Mouse (Mus musculus) lung, embryonic 15.5 days (tissue): Measurements from ENCODE around the gene Cdc14b. TPM values are rescaled to one million over a fixed set of nuclear protein-coding genes. Genes with fewer than 3 reads are reported as not detected.
A peak's percentile ranks its signal among the peaks of the same experiment; 100 is the strongest.

ENCODE experiments used
- ATAC-seq: fragments of 200-750 bp; cut with Nextera tagmentation; 2 replicates; pipeline ENCODE4 v1.8.0; 2017; ENCODE audit warnings: moderate number of reproducible peaks, borderline replicate concordance; ENCODE audit not compliant: low FRiP score, low TSS enrichment; ENCODE audit errors: extremely low read depth
- H3K27ac ChIP-seq: fragments of 300-500 bp; sonication (generic); 2 replicates; pipeline ENCODE4 v1.5.1; 2015; ENCODE audit warnings: moderate library complexity, mild to moderate bottlenecking, inconsistent platforms
- H3K27me3 ChIP-seq: fragments of 300-500 bp; sonication (generic); 2 replicates; pipeline ENCODE4 v1.6.1; 2015; ENCODE audit warnings: inconsistent platforms
- H3K36me3 ChIP-seq: fragments of 300-500 bp; sonication (generic); 2 replicates; pipeline ENCODE4 v1.6.1; 2015; ENCODE audit warnings: inconsistent platforms
- H3K4me1 ChIP-seq: fragments of 300-500 bp; sonication (generic); 2 replicates; pipeline ENCODE4 v1.6.1; 2015; ENCODE audit warnings: inconsistent platforms
- H3K4me2 ChIP-seq: fragments of 300-500 bp; sonication (generic); 2 replicates; pipeline ENCODE4 v1.6.1; 2015; ENCODE audit warnings: inconsistent platforms, mild to moderate bottlenecking, moderate library complexity
- H3K4me3 ChIP-seq: fragments of 300-500 bp; sonication (generic); 2 replicates; pipeline ENCODE4 v1.5.1; 2015; ENCODE audit warnings: mild to moderate bottlenecking, inconsistent platforms
- H3K9ac ChIP-seq: fragments of 300-500 bp; sonication (generic); 2 replicates; pipeline ENCODE4 v1.6.1; 2015; ENCODE audit warnings: inconsistent platforms
- H3K9me3 ChIP-seq: fragments of 300-500 bp; sonication (generic); 2 replicates; pipeline ENCODE4 v1.6.1; 2016; ENCODE audit warnings: inconsistent platforms
- WGBS: fragments of 180-500 bp; shearing (Covaris S2); methylation state at CpG from one replicate; pipeline ENCODE4 v1.1.7; 2015; 5-methylcytosine and 5-hydroxymethylcytosine counted together
- polyA plus RNA-seq: library from polyadenylated mRNA; unstranded; fragments of >200 nt; fragmentation: Nextera tagmentation; extraction: Ambion mirVana; gene quantifications from 2 replicates; pipeline ENCODE4 v1.2.1, GENCODE M21; 2015

Gene Cdc14b
- 12.4 and 13.5 TPM in 2 replicates for polyA plus RNA-seq

DNA sequence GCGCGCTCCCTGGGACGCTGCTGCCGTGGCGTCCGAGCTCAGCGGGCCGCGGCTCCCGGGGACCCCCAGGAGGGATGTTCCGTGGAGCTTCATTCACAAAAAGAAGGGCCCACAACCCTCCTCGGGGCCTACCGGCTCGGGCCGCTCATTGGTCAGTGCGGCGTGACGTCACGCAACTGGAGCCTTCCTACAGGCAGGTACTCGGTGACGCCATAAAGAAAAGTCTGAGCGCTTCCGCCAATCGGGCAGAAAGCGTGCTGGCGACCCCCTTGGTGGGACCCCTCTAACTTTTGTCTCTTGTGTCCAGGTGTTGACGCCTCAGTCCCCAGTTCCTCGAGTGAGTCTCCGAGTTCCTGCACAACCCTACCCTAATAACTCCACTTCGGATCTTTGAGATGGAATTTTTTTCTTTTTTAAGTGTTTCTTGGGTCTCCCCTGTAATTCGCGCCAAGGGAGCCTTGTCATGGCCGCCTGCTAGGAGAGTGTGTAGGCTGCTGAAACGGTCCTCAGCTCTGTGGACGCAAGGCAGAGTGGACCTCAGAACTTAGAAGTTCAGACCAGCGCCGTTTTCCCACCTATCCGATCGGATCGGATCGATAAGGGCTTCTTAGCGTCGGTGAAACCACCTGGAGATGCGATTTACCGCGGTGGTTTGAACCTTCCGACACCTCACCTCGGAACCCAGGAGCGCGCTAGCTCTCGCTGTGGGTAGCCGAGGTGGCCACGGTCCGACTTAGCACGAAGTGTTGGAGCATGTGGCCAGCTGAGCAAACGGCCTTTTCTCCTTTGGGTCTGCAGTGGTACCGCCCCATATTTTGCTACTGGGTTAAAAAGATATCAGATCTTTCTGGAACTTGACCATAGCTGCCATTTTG is at the start of gene Cdc14b:
Cdc14b (minus strand) TSS at position 412 of the 875 bp plus-strand sequence.
- Histone ChIP-seq H3K9me3 (no peaks in the 10 kb centered on the region), H3K4me3 (peak within 1 kb of the TSS; percentile 81), H3K27me3 (peaks cover 4% of the 10 kb centered on the region; the same call in 1 of the 2 replicates), H3K4me2 (peak within 1 kb of the TSS; percentile 100), H3K27ac (no peak within 1 kb of the TSS), H3K36me3 (no peaks in the 10 kb centered on the region), H3K4me1 (peaks cover 25% of the 10 kb centered on the region), H3K9ac (peak within 1 kb of the TSS; percentile 65)
- peak; percentile 93 for ATAC-seq
- WGBS, result under 1% methylated on average over 57 of the region's 57 CpGs

DNA sequence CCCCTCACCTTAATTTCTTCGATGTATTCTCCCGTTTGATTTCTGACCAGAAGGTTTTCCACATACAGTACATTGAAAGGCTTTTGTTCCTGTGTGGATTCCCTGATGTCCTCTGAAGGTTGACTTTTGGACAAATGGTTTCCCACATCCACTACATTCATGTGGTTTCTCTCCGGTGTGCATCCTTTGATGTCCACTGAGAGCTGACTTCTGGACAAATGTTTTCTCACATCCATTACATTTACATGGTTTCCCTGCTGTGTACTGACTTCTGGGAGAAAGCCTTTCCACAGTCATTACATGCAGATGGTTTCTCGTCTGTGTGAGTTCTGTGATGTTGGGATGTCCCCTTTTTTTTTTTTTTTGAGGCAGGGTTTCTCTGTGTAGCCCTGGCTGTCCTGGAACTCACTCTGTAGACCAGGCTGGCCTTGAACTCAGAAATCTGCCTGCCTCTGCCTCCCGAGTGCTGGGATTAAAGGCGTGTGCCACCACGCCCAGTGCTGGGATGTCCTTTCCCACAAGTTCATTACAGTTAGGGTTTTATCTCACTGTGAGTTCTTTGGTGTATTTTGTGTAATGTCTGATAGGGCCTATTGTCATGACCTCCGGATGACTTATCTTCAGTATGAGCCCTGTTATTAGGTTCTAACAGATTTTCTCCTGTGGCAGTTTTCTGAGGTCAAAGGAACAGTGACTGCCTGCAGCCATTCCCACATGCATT is 47.6 kb upstream of the Cdc14b start:
- H3K4me2 ChIP-seq, result no peak overlapping the region
- no peak overlapping the region for H3K27ac ChIP-seq
- no peaks in the 10 kb centered on the region for H3K27me3 ChIP-seq
- no peaks in the 10 kb centered on the region for H3K9me3 ChIP-seq
- H3K9ac ChIP-seq, result no peak overlapping the region
- no peaks in the 10 kb centered on the region for H3K4me1 ChIP-seq
- no peak overlapping the region for H3K4me3 ChIP-seq
- ATAC-seq, result no peak
- no peaks in the 10 kb centered on the region for H3K36me3 ChIP-seq
- WGBS, result 77% methylated on average over 8 of the region's 8 CpGs

DNA sequence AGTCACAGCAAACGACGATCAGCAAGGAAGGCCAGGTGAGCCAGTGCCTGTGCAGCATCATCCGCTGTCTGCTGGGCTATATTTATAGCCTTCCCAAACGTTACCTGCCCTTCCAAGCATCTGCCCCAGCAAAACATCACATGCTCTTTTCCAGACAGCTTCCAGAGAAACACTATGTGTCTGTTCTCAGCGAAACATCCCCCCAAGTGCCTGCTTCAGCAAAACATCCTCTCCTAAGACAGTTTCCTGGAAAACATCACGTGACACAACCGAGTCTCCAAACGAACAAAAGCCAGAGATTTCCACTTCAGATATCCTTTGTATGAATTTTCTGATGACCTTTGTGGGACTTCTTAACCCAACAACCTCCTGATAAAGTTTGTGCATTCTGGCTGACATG is 45.2 kb upstream of the Cdc14b start:
- ATAC-seq, result no peak
- WGBS, result 70% methylated on average over 8 of the region's 8 CpGs
- no peaks in the 10 kb centered on the region for H3K9me3 ChIP-seq
- H3K27ac ChIP-seq, result no peak overlapping the region
- H3K9ac ChIP-seq, result no peak overlapping the region
- no peaks in the 10 kb centered on the region for H3K36me3 ChIP-seq
- no peak overlapping the region for H3K4me2 ChIP-seq
- no peak overlapping the region for H3K4me3 ChIP-seq
- no peaks in the 10 kb centered on the region for H3K4me1 ChIP-seq
- no peaks in the 10 kb centered on the region for H3K27me3 ChIP-seq

DNA sequence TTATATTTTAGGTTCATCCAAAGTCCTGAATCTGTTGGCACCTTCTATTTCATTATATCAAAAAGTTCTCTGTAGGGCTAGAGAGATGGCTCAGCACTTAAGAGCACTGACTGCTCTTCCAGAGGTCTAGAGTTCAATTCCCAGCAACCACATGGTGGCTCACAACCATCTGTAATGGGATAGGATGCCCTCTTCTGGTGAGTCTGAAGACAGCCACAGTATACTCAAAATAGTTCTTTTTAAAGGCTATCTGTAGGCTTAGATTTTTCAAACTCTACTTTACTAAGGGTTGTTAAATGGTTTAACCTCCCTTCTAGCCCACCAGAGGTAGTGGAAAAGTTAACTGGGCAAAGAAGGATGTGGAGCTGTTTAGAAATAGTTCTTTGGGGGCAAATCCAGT is 44.7 kb upstream of the Cdc14b start:
- no peak overlapping the region for H3K9ac ChIP-seq
- H3K27me3 ChIP-seq, result no peaks in the 10 kb centered on the region
- no peak overlapping the region for H3K4me2 ChIP-seq
- H3K9me3 ChIP-seq, result no peaks in the 10 kb centered on the region
- H3K27ac ChIP-seq, result no peak overlapping the region
- no peak overlapping the region for H3K4me3 ChIP-seq
- no peak for ATAC-seq
- no peaks in the 10 kb centered on the region for H3K36me3 ChIP-seq
- H3K4me1 ChIP-seq, result no peaks in the 10 kb centered on the region

DNA sequence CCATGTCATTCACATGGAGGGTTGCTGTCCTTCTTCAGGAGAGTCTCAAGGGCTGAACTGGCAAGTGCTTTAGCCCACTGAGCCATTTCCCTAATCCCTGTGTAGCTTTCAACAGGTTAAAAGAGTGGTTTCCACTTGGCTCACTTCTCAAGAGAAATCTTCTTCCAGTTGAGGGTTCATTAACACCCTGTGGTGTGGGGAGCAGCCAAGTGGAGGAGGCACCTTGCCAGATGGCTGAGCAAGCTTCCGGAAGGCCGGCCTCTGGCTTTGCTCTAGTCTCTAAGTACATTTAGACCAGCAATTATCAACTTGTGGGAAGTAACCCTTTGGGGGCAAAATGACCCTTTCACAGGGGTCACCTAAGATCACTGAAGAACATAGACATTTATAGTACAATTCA is 43.3 kb upstream of the Cdc14b start:
- H3K4me3 ChIP-seq, result no peak overlapping the region
- no peak overlapping the region for H3K4me2 ChIP-seq
- 63% methylated on average over 2 of the region's 2 CpGs for WGBS
- no peaks in the 10 kb centered on the region for H3K27me3 ChIP-seq
- H3K27ac ChIP-seq, result no peak overlapping the region
- ATAC-seq, result no peak
- H3K36me3 ChIP-seq, result no peaks in the 10 kb centered on the region
- H3K9me3 ChIP-seq, result no peaks in the 10 kb centered on the region
- H3K9ac ChIP-seq, result no peak overlapping the region
- H3K4me1 ChIP-seq, result no peaks in the 10 kb centered on the region

DNA sequence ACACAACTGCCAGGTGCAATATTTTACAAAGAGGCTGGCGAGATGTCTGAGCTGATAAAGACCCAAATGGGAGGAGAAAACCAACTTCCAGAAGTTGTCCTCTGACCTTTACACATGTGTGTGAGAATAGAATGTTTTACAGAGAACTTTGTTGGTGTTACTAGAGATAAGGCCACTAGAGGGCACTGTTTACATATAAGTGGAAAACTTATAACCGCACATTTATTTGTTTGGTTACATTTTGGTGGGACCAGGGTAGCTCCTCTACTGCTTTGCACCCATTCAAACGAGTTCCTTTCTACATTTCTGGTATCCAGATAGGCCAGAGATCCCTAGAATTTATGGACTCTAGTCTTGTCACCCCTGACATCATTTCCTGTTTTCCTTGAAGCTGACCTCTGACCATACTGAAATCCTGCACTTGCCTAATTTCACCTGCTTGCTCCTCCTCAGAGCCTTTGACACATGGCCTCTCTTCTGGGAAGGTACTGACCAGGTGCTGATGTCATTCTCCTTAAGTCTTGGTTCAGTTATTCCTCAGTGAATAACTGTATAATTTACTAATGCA is 40.5 kb upstream of the Cdc14b start:
- H3K9me3 ChIP-seq, result no peaks in the 10 kb centered on the region
- no peak overlapping the region for H3K4me2 ChIP-seq
- no peaks in the 10 kb centered on the region for H3K27me3 ChIP-seq
- H3K27ac ChIP-seq, result no peak overlapping the region
- no peaks in the 10 kb centered on the region for H3K36me3 ChIP-seq
- no peak overlapping the region for H3K4me3 ChIP-seq
- WGBS, result 2% methylated on average over 3 of the region's 3 CpGs
- peaks cover 11% of the 10 kb centered on the region for H3K4me1 ChIP-seq
- no peak for ATAC-seq
- H3K9ac ChIP-seq, result no peak overlapping the region

DNA sequence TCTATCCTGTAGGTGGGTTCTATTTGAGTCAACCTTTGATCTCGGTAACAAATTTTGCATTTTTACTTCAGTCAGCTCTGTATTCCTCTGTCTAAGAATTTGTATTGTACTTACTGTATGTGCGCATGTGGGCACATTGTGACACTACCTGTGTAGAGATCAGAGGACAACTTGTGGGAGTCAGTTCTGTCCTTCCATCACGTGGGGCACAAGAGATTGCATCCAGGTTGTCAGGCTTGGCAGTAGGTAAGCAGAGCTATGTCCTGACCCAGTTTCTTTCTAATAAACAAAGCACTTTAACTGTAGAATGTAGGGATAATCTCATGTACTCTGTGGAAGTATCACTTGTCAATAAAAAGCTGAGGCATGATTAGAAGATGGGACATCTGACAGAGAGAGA is 39.0 kb upstream of the Cdc14b start:
- no peak for ATAC-seq
- Histone ChIP-seq H3K4me1 (peaks cover 25% of the 10 kb centered on the region), H3K4me3 (no peak overlapping the region), H3K36me3 (no peaks in the 10 kb centered on the region), H3K27me3 (no peaks in the 10 kb centered on the region), H3K9me3 (no peaks in the 10 kb centered on the region), H3K9ac (no peak overlapping the region), H3K27ac (no peak overlapping the region), H3K4me2 (no peak overlapping the region)
- 67% methylated on average over 3 of the region's 3 CpGs for WGBS

DNA sequence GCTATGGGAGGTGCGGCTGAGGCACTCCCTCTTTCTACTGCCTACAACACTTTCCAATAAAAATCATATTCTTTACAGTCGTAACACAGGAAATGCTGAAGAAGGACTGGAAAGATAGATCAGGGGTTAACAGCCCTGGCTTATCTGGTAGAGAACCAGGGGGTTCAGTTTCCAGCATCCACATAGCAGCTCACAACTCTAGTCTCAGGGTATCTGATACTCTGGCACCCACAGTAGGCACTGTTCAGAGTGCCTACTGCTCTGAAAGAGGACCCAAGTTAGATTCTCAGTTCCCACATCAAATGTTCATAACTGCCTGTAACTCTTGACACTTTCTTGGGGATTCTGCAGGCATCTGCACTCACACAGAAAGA is 37.8 kb upstream of the Cdc14b start:
- peaks cover 25% of the 10 kb centered on the region for H3K4me1 ChIP-seq
- H3K27me3 ChIP-seq, result no peaks in the 10 kb centered on the region
- H3K9me3 ChIP-seq, result no peaks in the 10 kb centered on the region
- no peak for ATAC-seq
- peak overlapping the region; percentile 74 for H3K4me3 ChIP-seq
- 3% methylated on average over 2 of the region's 2 CpGs for WGBS
- peak overlapping the region; percentile 94; the same call in 1 of the 2 replicates for H3K27ac ChIP-seq
- peaks cover 4% of the 10 kb centered on the region for H3K36me3 ChIP-seq
- no peak overlapping the region for H3K9ac ChIP-seq
- H3K4me2 ChIP-seq, result peak overlapping the region; percentile 69

DNA sequence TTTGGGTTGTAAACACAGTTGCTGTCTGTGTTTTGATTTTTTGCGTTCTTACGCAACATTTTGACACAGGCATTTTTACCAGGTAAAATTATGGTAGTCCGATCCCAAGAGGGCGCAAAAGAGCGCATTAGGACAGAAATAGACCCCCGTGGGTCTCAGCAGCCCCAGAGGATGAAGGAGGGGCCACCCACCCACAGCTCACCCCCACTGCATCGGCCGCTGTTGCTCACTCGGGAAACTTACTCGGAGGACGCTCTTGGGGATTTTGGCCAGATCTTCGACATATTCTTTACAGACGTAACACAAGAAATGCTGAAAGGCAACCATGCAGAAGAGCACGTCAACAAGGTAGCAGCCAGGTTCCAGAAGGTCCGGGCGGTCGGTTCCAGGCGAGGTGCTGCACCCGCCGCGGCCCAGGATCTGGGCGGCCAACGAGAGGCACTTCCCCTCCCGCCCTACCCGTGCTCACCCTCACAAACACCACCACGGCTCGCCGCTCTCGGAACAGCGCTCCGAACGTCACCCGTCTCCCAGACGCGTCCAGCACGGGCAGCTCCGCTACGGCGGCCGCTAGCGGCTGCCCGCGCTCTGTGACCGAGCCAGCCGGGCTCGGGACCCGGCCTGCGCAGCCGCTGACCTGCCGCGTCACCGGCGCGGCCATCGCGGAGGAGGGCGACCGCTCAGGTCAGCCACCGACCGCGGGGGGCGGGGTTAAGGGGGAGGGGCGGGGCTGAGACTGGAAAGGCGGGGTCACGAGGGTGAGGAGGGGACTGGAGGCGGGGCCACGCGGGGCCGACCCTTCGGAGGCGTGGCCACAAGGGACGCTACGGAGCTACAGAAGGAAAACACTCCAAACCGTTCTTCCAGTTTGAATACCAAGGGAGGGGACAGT is 37.2 kb upstream of the Cdc14b start, which contains the start of gene Aaed1:
Aaed1 (minus strand) TSS at position 687 of the 892 bp plus-strand sequence.
- Histone ChIP-seq H3K9ac (peak within 1 kb of the TSS; percentile 61), H3K4me2 (peak within 1 kb of the TSS; percentile 69), H3K4me3 (peak within 1 kb of the TSS; percentile 74), H3K27ac (peak within 1 kb of the TSS; percentile 94), H3K36me3 (peaks cover 11% of the 10 kb centered on the region), H3K27me3 (no peaks in the 10 kb centered on the region), H3K4me1 (peaks cover 25% of the 10 kb centered on the region), H3K9me3 (no peaks in the 10 kb centered on the region)
- under 1% methylated on average over 74 of the region's 74 CpGs for WGBS
- peak; percentile 89 for ATAC-seq

DNA sequence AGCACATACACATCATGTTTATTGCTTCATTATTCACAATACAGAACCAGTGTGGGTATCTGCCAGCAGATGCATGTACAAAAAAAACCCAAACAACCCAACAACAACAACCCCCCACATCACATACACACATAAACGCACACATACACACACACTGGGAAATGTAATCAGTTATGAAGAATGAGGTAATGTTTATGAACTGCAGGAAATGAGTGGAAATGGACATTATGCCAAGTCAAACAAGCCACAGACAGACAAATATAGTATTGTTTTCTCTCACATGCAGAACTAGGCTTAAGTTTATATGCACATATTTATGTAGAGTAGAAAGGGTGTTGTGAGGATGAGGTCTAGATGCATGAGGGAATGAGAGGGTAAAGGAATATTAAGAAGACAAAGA is 36.2 kb upstream of the Cdc14b start:
- Histone ChIP-seq H3K27ac (peak overlapping the region; percentile 94), H3K9ac (0 out of 2 replicates have a peak overlapping the region, but pooled peaks have one; percentile 13)
- no peak for ATAC-seq

DNA sequence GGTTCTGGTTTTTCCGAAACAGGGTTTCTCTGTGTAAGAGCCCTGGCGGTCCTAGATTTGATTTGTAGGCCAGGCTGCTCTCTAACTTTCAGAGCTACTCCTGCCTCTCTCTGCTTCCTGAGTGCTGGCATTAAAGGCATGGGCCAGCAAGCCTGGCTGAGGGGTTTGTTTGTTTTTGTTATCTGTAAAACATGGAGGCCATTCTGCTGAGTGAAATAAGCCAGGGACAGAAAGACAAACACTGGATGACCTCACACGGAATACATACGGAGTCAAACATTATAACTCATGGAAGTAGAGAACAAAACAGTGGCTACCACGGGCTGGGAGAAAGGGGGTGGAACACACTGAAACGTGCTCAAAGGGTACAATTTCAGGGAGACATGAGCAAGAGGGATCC is 35.5 kb upstream of the Cdc14b start:
- no peaks in the 10 kb centered on the region for H3K27me3 ChIP-seq
- H3K36me3 ChIP-seq, result peaks cover 14% of the 10 kb centered on the region
- H3K27ac ChIP-seq, result peak overlapping the region; percentile 94; the same call in 1 of the 2 replicates
- ATAC-seq, result no peak
- WGBS, result 23% methylated on average over 6 of the region's 6 CpGs
- H3K4me3 ChIP-seq, result peak overlapping the region; percentile 74; the same call in 1 of the 2 replicates
- no peak overlapping the region for H3K9ac ChIP-seq
- H3K4me1 ChIP-seq, result peaks cover 25% of the 10 kb centered on the region
- H3K4me2 ChIP-seq, result peak overlapping the region; percentile 69
- H3K9me3 ChIP-seq, result no peaks in the 10 kb centered on the region

More for the DNA sequence above, 36.2 kb upstream of the Cdc14b start:
- Histone ChIP-seq H3K4me1 (peaks cover 25% of the 10 kb centered on the region), H3K9me3 (no peaks in the 10 kb centered on the region), H3K4me3 (peak overlapping the region; percentile 74), H3K4me2 (peak overlapping the region; percentile 69), H3K36me3 (peaks cover 14% of the 10 kb centered on the region), H3K27me3 (no peaks in the 10 kb centered on the region)
- WGBS, result 14% methylated on average over 1 of the region's 1 CpGs
